Mouse (Mus musculus) megakaryocyte progenitor cell, adult 5-6 weeks (primary cell): ENCODE data around the gene Chst10. TPM values are rescaled to one million over a fixed set of nuclear protein-coding genes. Genes with fewer than 3 reads are reported as not detected.

ENCODE experiments used
- ATAC-seq: replicated peaks from 2 replicates; pipeline ENCODE4 v1.8.0; 2016; ENCODE audit warnings: mild to moderate bottlenecking, moderate TSS enrichment, inconsistent platforms; ENCODE audit not compliant: poor library complexity
- total RNA-seq, 2 experiments: library from RNA; stranded (forward) in 1 of 2; stranded (reverse) in 1 of 2; fragments of 157-497, 149-512 nt in 1 of 2; fragments of 200-1000 nt in 1 of 2; gene quantifications; 2 replicates each; pipeline versions ENCODE4 v1.2.3 to v1.2.4; 2015 to 2017

Gene Chst10
- total RNA-seq, 2 experiments from 2014 or later: 0.25 to 1.7 TPM

DNA sequence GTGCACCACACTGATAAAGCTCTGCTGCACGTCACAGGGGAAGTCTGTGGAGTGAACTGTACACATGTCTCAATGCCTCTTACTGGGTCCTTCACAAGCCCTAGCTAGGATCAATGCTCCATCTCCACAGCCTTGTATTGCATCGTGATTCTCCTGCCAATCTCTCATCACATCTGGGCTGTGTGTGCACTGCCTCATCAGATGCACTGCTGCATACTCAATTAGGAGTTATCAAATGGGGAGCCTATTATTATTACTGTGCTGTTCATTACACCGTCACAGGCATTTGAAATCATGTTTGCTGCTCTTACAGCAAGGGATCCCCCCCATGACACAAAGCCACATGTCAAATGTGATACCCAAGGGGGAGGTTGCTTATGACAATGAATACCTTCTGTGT is 80.3 kb downstream of the Chst10 start:
- ATAC-seq: no peak

DNA sequence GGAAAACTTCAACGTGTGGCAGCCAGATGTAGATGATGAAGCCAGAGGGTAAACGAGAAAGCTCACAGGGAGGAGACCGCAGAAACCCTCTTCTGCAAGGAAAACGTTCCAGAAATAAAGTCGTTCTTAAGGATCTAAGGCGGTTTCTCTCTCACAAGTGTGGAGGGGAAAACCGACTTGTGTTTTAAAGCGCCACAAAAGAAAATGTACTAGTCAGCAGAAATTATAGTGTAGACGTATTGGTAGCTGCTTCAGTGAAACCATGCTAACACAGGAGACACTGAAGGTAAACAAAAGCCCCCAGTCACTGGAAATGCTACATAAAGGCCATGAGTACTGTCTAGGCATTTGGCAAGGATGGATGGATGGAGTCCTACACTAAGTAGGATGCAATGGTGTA is 80.7 kb downstream of the Chst10 start:
- ATAC-seq: no peak

DNA sequence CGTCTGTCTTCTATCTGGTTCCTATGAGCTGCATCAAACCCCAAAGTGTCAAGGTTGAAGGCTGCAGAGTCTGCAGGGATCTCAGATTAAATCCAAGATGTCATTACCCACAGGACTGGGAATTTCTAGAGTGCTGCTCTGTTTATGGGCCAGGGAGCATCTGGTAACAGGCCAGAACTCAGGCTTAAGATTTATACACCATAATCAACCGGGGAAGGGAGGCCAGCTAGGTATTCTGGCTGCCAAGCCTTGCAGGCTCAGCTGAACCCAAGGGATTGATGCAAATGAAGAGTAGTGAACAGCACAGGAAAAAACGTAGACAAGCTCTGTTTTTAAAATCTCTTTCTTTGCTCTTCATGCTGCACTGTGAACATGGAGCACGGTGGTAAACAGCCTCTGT is 81.7 kb downstream of the Chst10 start:
- ATAC-seq: no peak

Other genes starting within 250 kb of the Chst10 start
- 18.2 and 26.9 TPM in 2 replicates for gene Aff3, start 233.2 kb downstream of the Chst10 start, total RNA-seq (2015)
- 11.8 and 34.6 TPM in 2 replicates for gene Aff3, start 233.2 kb downstream of the Chst10 start, total RNA-seq (2017)
- gene Lonrf2, start 61.5 kb downstream of the Chst10 start, total RNA-seq (2015): not detected in 2 replicates
- gene Lonrf2, start 61.5 kb downstream of the Chst10 start, total RNA-seq (2017): 0.10 and 0.21 TPM in 2 replicates
- gene Nms, start 41.0 kb upstream of the Chst10 start, total RNA-seq (2015): not detected in 2 replicates
- not detected in 2 replicates for gene Nms, start 41.0 kb upstream of the Chst10 start, total RNA-seq (2017)
- gene Pdcl3, start 87.4 kb upstream of the Chst10 start, total RNA-seq (2015): 67.0 and 76.1 TPM in 2 replicates
- 56.1 and 63.5 TPM in 2 replicates for gene Pdcl3, start 87.4 kb upstream of the Chst10 start, total RNA-seq (2017)